Mouse (Mus musculus): ENCODE measurements around the gene Egln3.

Gene Egln3

GRCm38 (mm10) chr12:54203656-54204045 is at the start of gene Egln3:
Egln3 (minus strand) TSS chr12:54203860.
- peak; percentile 90 to 91 for DNase-seq

DNA sequence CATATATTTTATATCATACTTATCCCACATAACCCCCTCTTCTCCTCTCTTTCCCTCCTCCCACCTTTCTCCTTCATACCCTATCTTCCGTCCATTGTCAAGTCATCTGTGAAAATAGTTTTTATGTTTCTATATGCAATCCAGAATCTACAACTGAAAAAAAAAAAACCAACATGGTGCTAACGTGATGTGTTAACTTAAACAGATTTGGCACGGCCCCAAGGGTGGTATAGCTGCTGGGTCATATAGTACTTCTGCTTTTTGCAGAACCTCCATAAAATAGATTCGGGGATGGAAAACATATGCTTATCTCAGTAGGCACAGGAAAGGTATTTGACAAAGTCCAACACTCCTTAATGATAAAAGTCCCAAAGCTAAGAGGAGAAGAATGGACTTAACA is 49.8 kb upstream of the Egln3 start:
- no peak for DNase-seq

- DNase-seq = no peak
Observed at GRCm38 (mm10) chr12:54251942-54252400, 48.3 kb upstream of the Egln3 start.

GRCm38 (mm10) chr12:54247835-54248234 is 44.2 kb upstream of the Egln3 start:
- DNase-seq = no peak

- no peak for DNase-seq
Observed at GRCm38 (mm10) chr12:54243158-54243557, 39.5 kb upstream of the Egln3 start.

DNA sequence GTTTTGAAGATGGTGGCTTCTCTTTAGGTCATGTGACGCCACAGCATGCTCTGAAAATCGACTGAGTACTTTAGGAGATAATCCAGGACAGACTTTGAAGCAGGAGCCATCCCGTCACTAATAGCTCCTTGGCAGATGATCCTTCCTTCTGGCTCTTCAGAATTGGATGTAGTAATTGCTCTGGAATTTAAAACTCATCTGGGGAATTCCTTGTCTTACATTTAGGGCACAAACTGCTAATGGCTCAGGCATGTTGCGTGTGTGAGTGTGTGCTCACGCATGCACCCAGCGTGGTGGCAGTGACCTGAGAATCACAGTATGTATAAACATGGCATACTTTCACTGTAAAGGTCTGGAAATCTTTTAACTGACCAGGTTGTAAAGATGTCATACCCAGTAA is 38.3 kb upstream of the Egln3 start:
- DNase-seq = no peak

DNA sequence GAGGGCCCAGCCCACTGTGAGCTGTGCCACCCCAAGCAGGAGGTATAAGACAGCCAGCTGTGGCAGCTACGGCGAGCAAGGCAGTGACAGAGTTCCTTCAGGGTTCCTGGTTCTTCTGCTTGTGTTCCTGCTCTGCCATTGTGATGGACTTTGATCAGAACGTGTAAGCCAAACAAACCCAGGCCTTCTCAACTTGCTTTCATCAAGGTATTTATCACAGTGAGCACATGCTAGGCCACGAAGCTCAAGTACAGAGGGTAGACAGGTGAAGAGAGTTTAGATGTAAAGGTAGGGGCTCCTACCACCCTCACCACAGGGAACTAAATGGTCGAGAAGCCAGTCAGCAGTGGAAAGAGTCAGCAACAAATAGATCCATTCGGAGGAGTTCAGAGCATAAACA is 30.1 kb upstream of the Egln3 start:
- no peak for DNase-seq

DNA sequence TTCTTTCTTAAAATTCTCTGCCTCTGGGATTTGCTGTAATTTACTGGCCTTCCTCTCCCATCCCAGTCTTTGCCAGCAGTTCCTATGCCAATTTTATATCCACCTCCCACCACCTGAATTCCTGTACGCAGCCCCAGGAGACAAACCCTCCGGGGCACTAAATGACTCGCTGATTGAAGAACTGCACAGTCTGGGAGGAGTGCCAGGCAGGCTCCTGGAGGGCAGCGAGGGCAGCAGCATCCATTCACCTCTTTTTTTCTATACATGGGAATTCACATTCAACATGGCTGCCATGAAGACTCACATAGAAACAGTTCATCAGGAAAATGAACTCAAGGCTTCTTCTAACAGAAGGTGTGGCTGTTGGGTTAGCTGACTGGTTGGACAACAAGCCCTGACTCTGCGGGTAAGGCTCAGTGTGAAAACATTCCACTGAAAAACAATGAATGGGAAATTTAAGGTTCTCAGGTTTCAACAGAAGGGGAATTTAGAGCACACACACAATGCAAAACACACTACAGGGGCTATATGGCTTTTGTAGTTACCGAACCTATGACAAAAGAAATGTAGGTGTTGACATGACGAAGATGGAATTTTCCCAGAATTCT is 29.4 kb upstream of the Egln3 start:
- DNase-seq = no peak

- DNase-seq = no peak
Observed at GRCm38 (mm10) chr12:54232456-54232855, 28.8 kb upstream of the Egln3 start.

GRCm38 (mm10) chr12:54227551-54227950 is 23.9 kb upstream of the Egln3 start:
- DNase-seq = no peak

DNA sequence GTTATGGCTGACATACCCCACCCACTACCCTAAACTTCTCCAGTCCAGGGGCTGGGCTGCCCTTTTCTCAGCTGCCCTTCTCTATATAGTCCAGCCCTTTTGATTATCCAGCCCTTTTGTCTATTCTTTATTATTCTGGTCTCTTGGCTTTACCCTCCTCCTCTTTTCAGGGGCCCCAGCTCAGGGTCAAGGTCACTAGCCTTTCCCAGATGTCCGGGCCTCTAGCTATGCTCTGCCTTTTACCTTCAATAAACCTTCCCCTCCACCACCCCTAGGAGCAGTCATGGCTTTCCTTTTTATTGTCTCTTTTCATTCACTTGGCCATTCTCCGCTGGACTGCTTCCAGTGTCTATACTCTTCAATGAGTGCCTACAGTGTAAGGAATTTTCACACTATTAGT is 22.7 kb upstream of the Egln3 start:
- DNase-seq = no peak

GRCm38 (mm10) chr12:54225610-54226009 is 21.9 kb upstream of the Egln3 start:
- DNase-seq = no peak

DNA sequence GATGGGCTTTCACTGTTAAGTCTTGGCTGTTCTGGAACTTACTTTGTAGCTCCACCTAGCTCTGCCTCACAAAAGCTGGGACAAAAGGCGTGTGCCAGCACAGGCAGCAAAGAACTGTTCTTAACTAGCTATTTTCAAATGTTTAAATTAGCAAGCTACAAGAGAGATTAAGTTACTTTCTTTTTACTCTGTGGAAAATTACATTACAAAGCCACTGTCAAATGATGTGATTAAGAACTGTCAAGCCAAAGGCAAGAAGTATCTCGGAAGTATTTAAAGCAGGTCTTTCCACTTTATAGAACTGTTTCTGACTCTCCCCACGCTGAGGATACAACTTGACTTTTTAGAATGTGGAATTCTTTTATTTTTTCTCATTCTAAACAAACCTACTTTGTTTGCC is 21.4 kb upstream of the Egln3 start:
- DNase-seq = no peak

DNA sequence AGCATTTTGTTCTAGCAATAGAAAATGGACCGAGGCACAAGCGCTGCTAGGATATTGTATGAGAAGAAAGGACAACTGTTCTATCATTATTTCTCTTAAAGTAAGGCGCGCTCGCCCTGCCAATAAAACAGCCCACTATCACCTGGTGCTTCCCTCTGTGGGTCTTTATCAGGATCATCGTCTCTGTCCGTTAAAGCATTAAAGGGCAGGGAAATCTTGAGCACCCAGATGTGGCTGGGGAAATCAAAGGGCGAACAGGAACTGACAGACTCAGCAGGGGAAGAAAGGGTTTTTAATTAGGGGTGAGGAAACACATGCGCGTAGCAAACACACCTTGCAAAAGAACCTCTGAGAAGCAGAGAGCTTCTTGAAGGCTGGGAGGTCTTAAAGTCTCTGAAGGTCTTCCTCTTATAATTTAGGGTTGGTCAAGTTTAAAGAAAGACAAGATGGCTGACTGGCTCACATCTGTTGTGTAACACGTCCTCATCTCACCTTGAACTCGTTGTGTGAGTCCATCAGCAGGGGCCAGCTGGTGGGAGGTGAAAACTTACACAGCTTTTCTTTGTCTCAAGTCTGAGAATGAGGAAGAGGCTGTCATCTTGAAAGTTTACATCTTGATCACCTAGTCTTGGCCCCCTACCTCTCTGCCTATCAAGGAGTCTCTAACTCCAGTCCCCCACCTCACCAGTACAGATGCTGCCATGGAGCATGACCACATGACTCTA is 18.5 kb upstream of the Egln3 start:
- no peak for DNase-seq

DNA sequence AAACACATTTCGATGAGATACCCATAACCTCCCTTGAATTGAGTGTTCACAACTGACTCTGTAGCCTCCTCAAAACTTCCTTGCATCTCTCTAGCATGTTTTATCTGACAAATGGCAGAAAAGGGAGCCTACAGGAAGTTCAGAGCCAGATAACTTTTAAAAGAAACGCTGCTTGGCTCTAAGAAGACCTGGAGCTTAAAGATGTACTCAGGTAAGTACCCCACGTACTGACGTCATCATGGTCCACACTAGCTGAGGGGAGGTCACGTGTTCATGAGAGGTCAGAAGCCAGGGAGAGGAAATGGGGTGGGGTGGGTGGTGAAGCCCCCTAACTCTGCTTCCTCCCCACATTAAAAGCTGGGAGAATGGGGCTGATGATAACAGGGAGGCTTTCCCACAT is 13.0 kb upstream of the Egln3 start:
- no peak for DNase-seq

GRCm38 (mm10) chr12:54214426-54214825 is 10.8 kb upstream of the Egln3 start:
- no peak for DNase-seq

DNA sequence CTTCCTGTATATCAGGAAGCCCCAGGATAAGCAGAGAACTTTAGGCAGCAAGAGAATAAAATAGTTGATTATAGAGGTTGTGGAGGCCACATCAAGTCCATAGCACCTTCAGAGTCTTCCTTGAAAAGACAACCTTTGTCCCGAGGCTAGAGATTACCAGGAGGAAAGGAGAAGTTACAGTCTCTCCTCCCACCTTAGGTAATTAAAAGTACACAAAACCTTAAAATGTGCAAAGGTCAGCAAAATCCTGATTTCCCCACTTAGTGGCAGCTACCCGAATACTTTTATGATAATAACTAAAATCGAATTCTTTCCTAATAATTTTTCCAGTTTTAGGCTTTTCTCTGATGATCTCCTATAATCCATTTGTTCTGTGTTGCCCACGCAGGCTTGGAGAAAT is 10.2 kb upstream of the Egln3 start:
- no peak for DNase-seq

- no peak for DNase-seq
Observed at GRCm38 (mm10) chr12:54213230-54213629, 9.6 kb upstream of the Egln3 start.

- DNase-seq = peak in 1 of 2 experiments; percentile 24
Observed at GRCm38 (mm10) chr12:54209182-54209563, 5.5 kb upstream of the Egln3 start.

- no peak for DNase-seq
Observed at GRCm38 (mm10) chr12:54208433-54209181, 4.9 kb upstream of the Egln3 start.

- no peak for DNase-seq
Observed at GRCm38 (mm10) chr12:54205731-54206130, 2.1 kb upstream of the Egln3 start.

DNA sequence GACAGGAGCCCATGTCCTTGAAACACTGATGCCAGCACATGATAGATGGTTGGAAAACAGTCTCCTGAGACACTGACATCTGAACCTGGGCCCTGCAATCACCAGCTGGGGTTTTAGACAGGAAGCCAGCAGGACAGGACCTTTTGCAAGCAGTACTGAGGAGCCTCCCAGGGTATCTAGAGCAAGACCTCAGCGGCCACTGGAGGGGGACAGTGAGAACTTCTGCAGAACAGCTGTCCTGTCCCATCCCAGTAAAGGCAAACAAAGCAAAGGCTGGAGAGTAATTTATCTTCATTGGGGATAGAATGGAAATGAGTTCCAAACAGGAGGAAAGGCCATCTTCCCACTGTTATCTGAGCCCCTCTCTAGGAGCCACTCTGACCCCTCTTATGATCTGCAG is 1.5 kb upstream of the Egln3 start:
- DNase-seq = peak; percentile 67 to 71

DNA sequence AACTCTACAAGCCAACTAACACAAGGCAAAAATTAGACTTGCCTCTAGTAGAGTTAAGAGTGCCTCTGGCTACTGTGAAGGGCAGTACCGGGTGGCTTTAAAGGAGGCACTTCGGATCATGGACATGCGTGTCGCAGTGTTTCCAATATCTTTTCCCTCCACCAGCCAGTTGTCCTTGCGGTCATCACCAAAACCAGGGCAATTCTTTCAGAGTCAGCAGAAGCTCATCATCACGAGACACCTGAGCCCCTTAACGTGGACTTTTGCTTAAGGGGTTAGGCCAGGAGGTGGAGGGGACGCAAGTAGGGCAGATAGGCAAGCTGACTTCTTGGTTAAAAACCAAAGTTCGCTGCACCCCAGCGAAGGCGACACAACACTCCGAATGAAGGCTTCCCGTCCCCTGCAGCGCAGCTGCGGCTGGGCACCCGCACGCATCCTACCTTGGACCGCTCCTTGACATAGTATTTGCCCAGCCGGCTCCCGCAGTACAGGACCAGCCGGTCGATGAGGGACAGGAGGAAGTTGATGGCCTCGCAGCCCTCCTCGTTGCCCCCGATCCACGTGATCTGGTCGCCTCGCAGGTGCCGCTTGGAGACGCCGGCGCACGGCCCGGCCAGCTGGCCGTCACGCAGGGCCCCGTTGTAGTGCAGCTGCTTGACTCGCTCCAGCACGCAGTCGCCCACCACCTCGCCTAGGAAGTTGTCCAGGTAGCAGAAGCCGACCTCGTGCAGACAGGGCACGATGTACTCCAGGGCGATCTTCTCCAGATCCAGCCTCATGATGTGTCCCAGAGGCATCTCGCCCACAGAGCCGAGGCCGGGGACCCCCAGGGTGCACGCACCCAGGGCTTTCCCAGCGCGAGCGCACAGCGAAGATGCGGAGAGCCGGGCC is 650 bp downstream of the Egln3 start:
- DNase-seq = peak; percentile 45 to 46
